Mouse (Mus musculus) embryonic fibroblast, embryonic 13.5 days (primary cell): Measurements from ENCODE around the gene Btbd2.

Experiments used
- CTCF ChIP-seq: IDR thresholded peaks from 2 replicates; pipeline ENCODE4 v1.5.1; 2011; ENCODE audit warnings: mild to moderate bottlenecking, control low read depth, low read length, moderate library complexity, borderline replicate concordance; ENCODE audit not compliant: insufficient read depth
- POLR2A ChIP-seq: IDR thresholded peaks from 2 replicates; pipeline ENCODE4 v1.6.1; 2011; ENCODE audit warnings: low read depth, mild to moderate bottlenecking, control low read depth, low read length, moderate library complexity

DNA sequence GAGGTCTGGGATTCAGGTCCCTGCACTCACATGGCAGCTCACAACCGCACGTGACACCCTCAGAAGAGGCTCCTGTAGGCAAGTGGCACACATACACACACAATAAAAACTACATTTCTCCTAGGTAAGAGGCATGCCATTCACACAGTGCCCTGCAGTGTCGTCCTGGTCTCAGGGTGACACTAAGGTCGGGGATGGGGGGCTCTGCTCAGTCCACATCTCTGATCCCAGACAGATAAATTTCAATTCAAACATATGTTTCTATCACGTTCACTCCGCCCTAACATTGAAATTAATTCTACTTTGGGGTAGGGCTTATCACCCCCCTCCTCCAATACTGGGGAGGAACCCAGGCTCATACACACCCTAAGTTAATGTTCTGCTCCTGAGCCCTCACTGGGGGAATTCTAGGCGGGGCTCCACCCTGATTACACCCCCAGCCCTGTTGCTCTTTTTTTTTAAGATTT, 43.2 kb upstream of the Btbd2 start:
- TF ChIP-seq CTCF (no peak), POLR2A (no peak)
